Mouse (Mus musculus) heart, embryonic 10.5 days (tissue): ENCODE results near the gene Spo11. TPM values are rescaled to one million over a fixed set of nuclear protein-coding genes. Genes with fewer than 3 reads are reported as not detected.

Experiments
- DNase-seq: peaks from one replicate; pipeline ENCODE4 v3.0.0-alpha.2; 2017; ENCODE audit warnings: low spot score
- H3K27ac ChIP-seq: fragments of 300-500 bp; sonication (generic); 2 replicates; pipeline ENCODE4 v1.5.1; 2016; ENCODE audit warnings: mild to moderate bottlenecking
- H3K27me3 ChIP-seq: fragments of 300-500 bp; sonication (generic); 2 replicates; pipeline ENCODE4 v1.6.1; 2016; ENCODE audit warnings: mild to moderate bottlenecking; ENCODE audit not compliant: poor library complexity, insufficient read depth, severe bottlenecking
- H3K36me3 ChIP-seq: fragments of 300-500 bp; sonication (generic); 2 replicates; pipeline ENCODE4 v1.6.1; 2016; ENCODE audit warnings: mild to moderate bottlenecking, moderate library complexity
- H3K4me1 ChIP-seq: fragments of 300-500 bp; sonication (generic); 2 replicates; pipeline ENCODE4 v1.6.1; 2016; ENCODE audit warnings: mild to moderate bottlenecking
- H3K4me3 ChIP-seq: fragments of 300-500 bp; sonication (generic); 2 replicates; pipeline ENCODE4 v1.5.1; 2016; ENCODE audit warnings: mild to moderate bottlenecking, moderate library complexity
- H3K9me3 ChIP-seq: fragments of 300-500 bp; sonication (generic); 2 replicates; pipeline ENCODE4 v1.6.1; 2016; ENCODE audit warnings: mild to moderate bottlenecking, moderate library complexity
- WGBS: fragments of 180-500 bp; shearing (Covaris S2); methylation state at CpG from one replicate; pipeline ENCODE4 v1.1.7; 2016; 5-methylcytosine and 5-hydroxymethylcytosine counted together
- polyA plus RNA-seq: library from polyadenylated mRNA; unstranded; fragments of >200 nt; fragmentation: Nextera tagmentation; extraction: Ambion mirVana; gene quantifications from 2 replicates; pipeline ENCODE4 v1.2.1, GENCODE M21; 2016

Spo11 gene
- polyA plus RNA-seq, 1 experiment from 2014 or later, result 0.20 TPM

DNA sequence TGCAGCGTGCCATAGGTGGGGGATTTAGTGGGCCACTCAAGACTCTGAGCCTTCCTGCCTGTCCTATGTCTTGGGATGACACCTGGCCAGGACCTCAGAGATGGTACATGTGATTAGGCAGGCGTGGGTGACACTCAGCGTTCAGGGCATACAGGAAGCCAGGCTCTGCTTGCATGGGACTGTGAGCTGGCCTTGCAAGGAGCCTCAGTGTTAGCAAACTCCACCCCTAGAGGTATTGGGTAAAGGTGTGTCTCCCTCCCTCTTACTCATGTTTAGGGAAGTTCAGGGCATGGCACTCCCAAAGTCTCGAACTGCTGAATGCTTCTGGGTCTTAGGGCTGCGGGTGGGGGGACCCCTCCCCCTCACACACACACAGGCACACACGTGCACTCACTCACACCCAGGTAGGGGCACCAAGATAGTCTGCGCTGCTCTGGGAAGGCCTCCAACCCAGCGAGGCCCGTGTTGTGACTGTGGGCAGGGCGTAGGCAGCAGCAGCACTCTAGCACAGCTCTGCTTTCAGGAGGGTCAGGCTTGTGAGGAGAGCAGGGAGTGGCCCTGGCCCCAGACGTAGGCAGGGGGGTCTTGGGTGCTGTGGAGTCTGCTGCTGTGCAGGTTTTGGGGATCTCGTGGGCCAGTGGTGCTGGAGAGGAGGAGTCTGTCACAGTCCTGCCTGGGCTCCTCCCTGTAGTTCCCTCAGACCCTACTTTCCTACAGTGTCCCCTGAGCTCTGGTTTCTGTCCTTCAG, 53.3 kb downstream of the Spo11 start:
- Histone ChIP-seq H3K9me3 (no peaks in the 10 kb centered on the region), H3K4me3 (0 out of 2 replicates have a peak overlapping the region, but pooled peaks have one; percentile 0), H3K36me3 (peaks cover 100% of the 10 kb centered on the region), H3K27me3 (no peaks in the 10 kb centered on the region), H3K4me1 (peaks cover 100% of the 10 kb centered on the region), H3K27ac (peak overlapping the region; percentile 57)
- no peak for DNase-seq
- 66% methylated on average over 12 of the region's 12 CpGs for WGBS

- peaks cover 96% of the 10 kb centered on the region for H3K4me1 ChIP-seq
- no peaks in the 10 kb centered on the region for H3K9me3 ChIP-seq
- H3K4me3 ChIP-seq, result no peak overlapping the region
- H3K36me3 ChIP-seq, result peaks cover 78% of the 10 kb centered on the region
- H3K27ac ChIP-seq, result peak overlapping the region; percentile 3; the same call in 1 of the 2 replicates
- 94% methylated on average over 13 of the region's 13 CpGs for WGBS
- H3K27me3 ChIP-seq, result no peaks in the 10 kb centered on the region
- no peak for DNase-seq
Measured at GRCm38 (mm10) chr2:173033531-173033930, 56.0 kb downstream of the Spo11 start.

DNA sequence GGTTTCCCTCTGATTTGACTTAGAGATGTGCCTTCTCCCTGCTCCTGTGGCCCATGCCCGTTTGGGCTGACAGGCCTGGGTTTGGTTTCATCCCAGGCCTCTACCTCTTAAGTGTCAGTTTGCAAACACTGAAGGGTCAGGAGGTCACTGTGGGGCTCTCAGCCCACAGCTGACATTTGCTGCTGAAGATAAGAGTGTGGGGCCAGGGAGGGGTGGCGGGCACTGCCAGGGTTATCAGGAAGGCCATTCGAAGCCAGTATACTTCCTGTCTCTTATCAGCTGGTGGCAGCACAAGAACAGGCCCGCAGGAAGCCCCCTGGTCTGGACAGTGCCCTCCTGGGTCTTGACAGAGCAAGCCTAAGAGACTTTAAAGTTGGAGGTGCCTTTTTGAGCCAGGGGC, 57.5 kb downstream of the Spo11 start:
- peak overlapping the region; percentile 75; the same call in 1 of the 2 replicates for H3K27ac ChIP-seq
- no peaks in the 10 kb centered on the region for H3K9me3 ChIP-seq
- peaks cover 63% of the 10 kb centered on the region for H3K36me3 ChIP-seq

GRCm38 (mm10) chr2:173035653-173036052, 58.2 kb downstream of the Spo11 start:
- Histone ChIP-seq H3K4me1 (peaks cover 80% of the 10 kb centered on the region), H3K27me3 (no peaks in the 10 kb centered on the region), H3K4me3 (no peak overlapping the region), H3K36me3 (peaks cover 56% of the 10 kb centered on the region), H3K27ac (peak overlapping the region; percentile 75; the same call in 1 of the 2 replicates), H3K9me3 (no peaks in the 10 kb centered on the region)
- no peak for DNase-seq
- 85% methylated on average over 5 of the region's 5 CpGs for WGBS

More for the DNA sequence above, 57.5 kb downstream of the Spo11 start:
- Histone ChIP-seq H3K4me3 (0 out of 2 replicates have a peak overlapping the region, but pooled peaks have one; percentile 13), H3K4me1 (peaks cover 87% of the 10 kb centered on the region), H3K27me3 (no peaks in the 10 kb centered on the region)
- peak; percentile 95 for DNase-seq
- WGBS, result 12% methylated on average over 4 of the region's 4 CpGs

- H3K4me1 ChIP-seq, result peaks cover 76% of the 10 kb centered on the region
- H3K36me3 ChIP-seq, result peaks cover 52% of the 10 kb centered on the region
- H3K4me3 ChIP-seq, result 0 out of 2 replicates have a peak overlapping the region, but pooled peaks have one; percentile 2
- peak overlapping the region; percentile 75; the same call in 1 of the 2 replicates for H3K27ac ChIP-seq
- H3K9me3 ChIP-seq, result no peaks in the 10 kb centered on the region
- H3K27me3 ChIP-seq, result no peaks in the 10 kb centered on the region
- DNase-seq, result no peak
- WGBS, result 82% methylated on average over 5 of the region's 5 CpGs
Measured at GRCm38 (mm10) chr2:173036055-173036454, 58.6 kb downstream of the Spo11 start.

GRCm38 (mm10) chr2:173036611-173037010, 59.1 kb downstream of the Spo11 start:
- peak overlapping the region; percentile 75; the same call in 1 of the 2 replicates for H3K27ac ChIP-seq
- 49% methylated on average over 4 of the region's 4 CpGs for WGBS

DNA sequence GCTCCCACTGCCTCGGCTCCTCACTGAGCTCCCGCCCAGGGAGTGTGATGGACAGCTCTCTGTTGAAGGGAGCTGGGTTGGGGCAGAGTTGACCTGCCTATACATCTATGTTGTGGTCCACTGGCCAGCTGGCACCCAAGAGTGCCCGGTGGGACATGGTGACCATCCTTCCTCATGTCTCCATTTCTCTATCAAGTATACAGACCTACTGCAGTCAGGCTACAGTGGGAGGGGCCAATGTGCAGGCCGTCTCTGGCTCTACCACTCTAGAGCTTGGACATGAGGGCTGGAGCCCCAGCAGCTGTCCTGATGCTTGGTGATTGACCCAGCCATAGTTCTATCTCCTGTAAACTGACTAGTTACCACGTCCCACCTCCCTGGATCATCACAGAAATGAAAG, 59.8 kb downstream of the Spo11 start:
- no peaks in the 10 kb centered on the region for H3K27me3 ChIP-seq
- peaks cover 39% of the 10 kb centered on the region for H3K36me3 ChIP-seq
- H3K9me3 ChIP-seq, result no peaks in the 10 kb centered on the region
- peak overlapping the region; percentile 32 for H3K27ac ChIP-seq
- no peak for DNase-seq
- 74% methylated on average over 5 of the region's 5 CpGs for WGBS
- no peak overlapping the region for H3K4me3 ChIP-seq
- H3K4me1 ChIP-seq, result peaks cover 66% of the 10 kb centered on the region

More at GRCm38 (mm10) chr2:173036611-173037010, 59.1 kb downstream of the Spo11 start:
- H3K9me3 ChIP-seq, result no peaks in the 10 kb centered on the region
- H3K4me1 ChIP-seq, result peaks cover 71% of the 10 kb centered on the region
- DNase-seq, result no peak
- no peak overlapping the region for H3K4me3 ChIP-seq
- H3K27me3 ChIP-seq, result no peaks in the 10 kb centered on the region
- peaks cover 47% of the 10 kb centered on the region for H3K36me3 ChIP-seq

DNA sequence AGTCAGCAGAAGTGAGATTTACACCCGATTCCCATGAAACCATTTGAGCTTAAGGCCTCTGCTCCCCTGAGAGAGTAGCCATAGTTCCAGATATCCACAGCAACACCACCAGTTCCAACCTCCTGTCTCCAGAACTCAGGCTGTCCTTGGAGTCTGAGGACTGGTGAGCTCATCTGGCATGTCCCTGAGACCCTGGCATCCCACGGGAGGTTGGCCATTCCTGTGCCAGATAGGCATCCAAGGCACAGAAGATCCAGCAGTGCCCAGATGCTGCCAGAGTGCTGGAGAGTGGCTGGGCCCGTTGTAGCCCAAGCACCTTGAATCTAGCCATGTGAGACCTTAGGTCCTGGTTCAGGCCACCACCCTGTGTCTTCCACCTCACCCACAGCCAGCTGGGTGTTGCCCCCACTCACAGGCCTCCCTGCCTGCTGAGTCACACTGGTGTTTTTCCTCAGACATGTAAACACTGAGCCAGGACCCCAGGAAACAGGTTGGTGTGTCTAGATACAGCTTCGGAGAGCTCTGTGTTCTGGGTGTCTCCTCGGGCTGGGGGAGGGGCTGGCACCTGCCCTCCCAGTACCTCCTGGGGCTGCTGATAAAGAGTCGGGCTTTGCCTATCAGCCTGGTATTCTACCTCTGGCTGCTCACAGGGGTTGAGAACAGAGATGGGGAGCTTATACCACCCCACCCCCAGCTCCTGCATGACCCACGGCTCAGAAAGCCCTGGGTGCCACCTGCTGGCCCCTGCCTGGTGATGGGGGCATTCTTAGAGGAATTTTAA, 60.5 kb downstream of the Spo11 start:
- H3K4me3 ChIP-seq, result no peak overlapping the region
- peak overlapping the region; percentile 32 for H3K27ac ChIP-seq
- H3K27me3 ChIP-seq, result no peaks in the 10 kb centered on the region
- H3K9me3 ChIP-seq, result no peaks in the 10 kb centered on the region
- H3K36me3 ChIP-seq, result peaks cover 33% of the 10 kb centered on the region
- 51% methylated on average over 7 of the region's 7 CpGs for WGBS
- H3K4me1 ChIP-seq, result peaks cover 66% of the 10 kb centered on the region
- DNase-seq, result peak; percentile 92

GRCm38 (mm10) chr2:173039041-173039440, 61.5 kb downstream of the Spo11 start:
- Histone ChIP-seq H3K27ac (peak overlapping the region; percentile 53; the same call in 1 of the 2 replicates), H3K4me3 (no peak overlapping the region), H3K27me3 (no peaks in the 10 kb centered on the region), H3K36me3 (peaks cover 22% of the 10 kb centered on the region), H3K4me1 (peaks cover 66% of the 10 kb centered on the region), H3K9me3 (no peaks in the 10 kb centered on the region)
- 95% methylated on average over 4 of the region's 4 CpGs for WGBS
- DNase-seq, result no peak

DNA sequence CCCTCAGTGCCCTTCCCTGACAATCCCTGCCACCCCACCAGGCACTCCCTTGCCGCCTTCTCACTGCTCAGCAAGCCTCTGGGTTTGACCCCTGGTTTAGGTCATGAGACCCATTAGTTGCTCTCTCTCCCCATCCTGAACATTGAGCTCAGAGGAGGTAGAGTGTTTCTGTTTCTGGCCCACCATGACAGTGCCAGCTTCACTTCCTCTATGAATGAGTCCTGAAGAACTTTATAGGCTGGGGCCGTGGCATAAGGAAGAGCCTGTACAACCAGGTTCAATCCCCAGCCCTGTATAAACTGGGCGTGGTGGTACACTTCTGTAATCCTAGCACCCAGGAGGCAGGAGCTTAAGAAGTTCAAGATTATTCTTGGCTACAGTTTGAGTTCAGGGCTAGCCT, 63.3 kb downstream of the Spo11 start:
- Histone ChIP-seq H3K4me3 (no peak overlapping the region), H3K4me1 (peaks cover 61% of the 10 kb centered on the region), H3K36me3 (peaks cover 5% of the 10 kb centered on the region), H3K9me3 (no peaks in the 10 kb centered on the region), H3K27ac (0 out of 2 replicates have a peak overlapping the region, but pooled peaks have one; percentile 83), H3K27me3 (no peaks in the 10 kb centered on the region)
- no peak for DNase-seq
- WGBS, result 84% methylated on average over 3 of the region's 3 CpGs

GRCm38 (mm10) chr2:173041242-173041641, 63.7 kb downstream of the Spo11 start:
- no peak for DNase-seq

DNA sequence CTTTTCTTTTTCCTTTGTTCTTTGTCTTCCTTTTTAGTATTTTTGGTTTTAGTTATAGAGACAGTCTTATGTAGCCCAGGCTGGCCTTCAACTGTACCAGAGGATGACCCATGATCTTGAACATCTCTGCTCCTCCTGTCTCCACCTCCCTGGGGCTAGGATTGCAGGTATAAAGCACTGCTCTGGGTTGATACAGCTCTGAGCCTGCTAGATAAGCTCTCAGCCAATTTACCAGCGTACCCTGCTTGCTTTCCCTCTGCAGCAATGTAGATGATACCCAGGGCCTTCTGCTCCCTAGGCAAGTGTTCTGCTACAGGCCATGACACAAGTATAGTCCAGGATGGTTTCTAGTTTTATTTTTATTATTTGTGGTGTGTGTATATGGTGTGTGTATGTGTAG, 64.4 kb downstream of the Spo11 start:
- Histone ChIP-seq H3K4me1 (peaks cover 64% of the 10 kb centered on the region), H3K27ac (peak overlapping the region; percentile 83; the same call in 1 of the 2 replicates), H3K36me3 (no peaks in the 10 kb centered on the region), H3K4me3 (no peak overlapping the region), H3K9me3 (no peaks in the 10 kb centered on the region), H3K27me3 (no peaks in the 10 kb centered on the region)
- DNase-seq, result no peak
- 59% methylated on average over 1 of the region's 1 CpGs for WGBS

More at GRCm38 (mm10) chr2:173041242-173041641, 63.7 kb downstream of the Spo11 start:
- Histone ChIP-seq H3K4me1 (peaks cover 61% of the 10 kb centered on the region), H3K9me3 (no peaks in the 10 kb centered on the region), H3K4me3 (no peak overlapping the region), H3K27me3 (no peaks in the 10 kb centered on the region), H3K27ac (peak overlapping the region; percentile 83; the same call in 1 of the 2 replicates), H3K36me3 (peaks cover under 1% of the 10 kb centered on the region; the same call in 1 of the 2 replicates)
- WGBS, result 56% methylated on average over 5 of the region's 5 CpGs
